Comparison of ENCODE assay signal across 8 mouse cellular contexts in genomic region chr8:89041421-89042117, GRCm38 (mm10). TPM values are rescaled to one million over a fixed set of nuclear protein-coding genes. Genes with fewer than 3 reads are reported as not detected.
DNase-seq lines count a peak whose midpoint lies in the region; ATAC-seq lines count a peak whose summit lies in the region.

No protein-coding gene starts in this region.

- no peaks in the 10 kb centered on the region for H3K9me3 ChIP-seq in kidney, embryonic 16.5 days (ENCODE audit: low read length)
- no peaks in the 10 kb centered on the region for H3K9me3 ChIP-seq in embryonic facial prominence, embryonic 15.5 days (replicated peaks)
- no peaks in the 10 kb centered on the region for H3K9me3 ChIP-seq in neural tube, embryonic 15.5 days (replicated peaks)

- H3K4me1 ChIP-seq in kidney, embryonic 16.5 days (ENCODE audit: insufficient read depth, low read length), result peaks cover 14% of the 10 kb centered on the region
- H3K4me1 ChIP-seq in embryonic facial prominence, embryonic 15.5 days, result peaks cover 49% of the 10 kb centered on the region
- H3K4me1 ChIP-seq in neural tube, embryonic 15.5 days, result peaks cover 52% of the 10 kb centered on the region

- no peak for ATAC-seq in kidney, embryonic 16.5 days (ENCODE audit: low FRiP score, low TSS enrichment)
- ATAC-seq in embryonic facial prominence, embryonic 15.5 days (ENCODE audit: insufficient number of reproducible peaks, low FRiP score, low TSS enrichment, low read depth), result no peak
- ATAC-seq in neural tube, embryonic 15.5 days (ENCODE audit: low FRiP score), result no peak

- under 1% methylated on average over 55 of the region's 55 CpGs for WGBS in kidney, embryonic 16.5 days
- under 1% methylated on average over 53 of the region's 55 CpGs for WGBS in embryonic facial prominence, embryonic 15.5 days
- under 1% methylated on average over 55 of the region's 55 CpGs for WGBS in neural tube, embryonic 15.5 days

- peak overlapping the region; percentile 99 for H3K9ac ChIP-seq in kidney, embryonic 16.5 days (replicated peaks; ENCODE audit: low read length)
- H3K9ac ChIP-seq in embryonic facial prominence, embryonic 15.5 days, result peak overlapping the region; percentile 26; the same call in 1 of the 2 replicates
- peak overlapping the region; percentile 61 for H3K9ac ChIP-seq in neural tube, embryonic 15.5 days (replicated peaks)

- H3K36me3 ChIP-seq in kidney, embryonic 16.5 days (ENCODE audit: insufficient read depth, low read length), result no peaks in the 10 kb centered on the region
- H3K36me3 ChIP-seq in embryonic facial prominence, embryonic 15.5 days, result no peaks in the 10 kb centered on the region
- H3K36me3 ChIP-seq in neural tube, embryonic 15.5 days, result no peaks in the 10 kb centered on the region

- H3K4me3 ChIP-seq in kidney, embryonic 16.5 days (ENCODE audit: low read length), result peak overlapping the region; percentile 86
- H3K4me3 ChIP-seq in embryonic facial prominence, embryonic 15.5 days (replicated peaks), result peak overlapping the region; percentile 50
- H3K4me3 ChIP-seq in neural tube, embryonic 15.5 days (replicated peaks), result peak overlapping the region; percentile 54

- DNase-seq in kidney, postnatal 14 days, result no peak
- DNase-seq in kidney, postnatal 10 days, result peak; percentile 55
- DNase-seq in layer of hippocampus, postnatal 25 days (ENCODE audit: extremely low spot score in 1 of 2, low spot score in 1 of 2), result no peak
- DNase-seq in ovary, postnatal 10 days (ENCODE audit: low spot score), result no peak
- DNase-seq in adrenal gland, postnatal 25 days, result no peak

- peak overlapping the region; percentile 68 for H3K4me2 ChIP-seq in kidney, embryonic 16.5 days (replicated peaks; ENCODE audit: low read depth, low read length)
- peak overlapping the region; percentile 94 for H3K4me2 ChIP-seq in embryonic facial prominence, embryonic 15.5 days (replicated peaks)
- H3K4me2 ChIP-seq in neural tube, embryonic 15.5 days, result peak overlapping the region; percentile 90

- peak overlapping the region; percentile 100 for H3K27ac ChIP-seq in kidney, embryonic 16.5 days (ENCODE audit: low read length)
- peak overlapping the region; percentile 34; the same call in 1 of the 2 replicates for H3K27ac ChIP-seq in embryonic facial prominence, embryonic 15.5 days (replicated peaks)
- H3K27ac ChIP-seq in neural tube, embryonic 15.5 days (replicated peaks), result peak overlapping the region; percentile 90

- peaks cover 2% of the 10 kb centered on the region; the same call in 1 of the 2 replicates for H3K27me3 ChIP-seq in kidney, embryonic 16.5 days (ENCODE audit: insufficient read depth, low read length)
- peaks cover 84% of the 10 kb centered on the region for H3K27me3 ChIP-seq in embryonic facial prominence, embryonic 15.5 days
- peaks cover 12% of the 10 kb centered on the region; the same call in 1 of the 2 replicates for H3K27me3 ChIP-seq in neural tube, embryonic 15.5 days (replicated peaks)

RNA-seq across cellular contexts. Expression of gene Sall1, which starts 2.4 kb away (rescaled TPM):
- 38.7 and 44.4 TPM in 2 replicates for polyA plus RNA-seq in kidney, embryonic 16.5 days (2015; fragmentation: Nextera tagmentation; extraction: Ambion mirVana)
- 0.91 and 1.1 TPM in 2 replicates for polyA plus RNA-seq in embryonic facial prominence, embryonic 15.5 days (2015; fragmentation: Nextera tagmentation; extraction: Ambion mirVana)
- polyA plus RNA-seq in neural tube, embryonic 15.5 days (2015; fragmentation: Nextera tagmentation; extraction: Ambion mirVana), result 11.6 and 11.7 TPM in 2 replicates
- 10 to 100 TPM; 13.6 to 14.6 TPM for total RNA-seq in layer of hippocampus, postnatal 25 days (2021)
- total RNA-seq in adrenal gland, postnatal 25 days (2021), result not detected in 2 replicates

Comparison
In these comparisons a context has a peak if more than half of its experiments do, and no peak if none do; other contexts are left out.
1. H3K27ac ChIP-seq: peak in every context shown above with its lines; median percentile 100 in kidney, embryonic 16.5 days; 90 in neural tube, embryonic 15.5 days; 34 in embryonic facial prominence, embryonic 15.5 days.
2. H3K9ac ChIP-seq: peak in every context shown above with its lines; median percentile 99 in kidney, embryonic 16.5 days; 61 in neural tube, embryonic 15.5 days; 26 in embryonic facial prominence, embryonic 15.5 days.